Mouse (Mus musculus): ENCODE measurements at regions not wholly inside any gene's neighbourhood (a gene's known extent, or its start where the extent isn't known, plus 50 kb on each side); places are given as distances from the start of the nearest gene placed in this dataset.
A peak's percentile ranks its signal among the peaks of the same experiment; 100 is the strongest.

- no peak for DNase-seq
These were observed 511.4 kb downstream of the Cdk5rap2 start for GRCm38 (mm10) chr4:69898831-69899230.

- no peak for DNase-seq
These were observed 514.1 kb downstream of the Cdk5rap2 start for GRCm38 (mm10) chr4:69896111-69896510.

GRCm38 (mm10) chr4:69892829-69893175, 517.4 kb downstream of the Cdk5rap2 start:
- DNase-seq = no peak

- DNase-seq = no peak
These were observed 518.1 kb downstream of the Cdk5rap2 start for GRCm38 (mm10) chr4:69891898-69892828.

GRCm38 (mm10) chr4:69890655-69891054, 519.6 kb downstream of the Cdk5rap2 start:
- no peak for DNase-seq

- no peak for DNase-seq
These were observed 520.2 kb downstream of the Cdk5rap2 start for GRCm38 (mm10) chr4:69889931-69890634.

- no peak for DNase-seq
These were observed 533.5 kb downstream of the Cdk5rap2 start for GRCm38 (mm10) chr4:69876734-69877133.

- DNase-seq = no peak
These were observed 539.6 kb downstream of the Cdk5rap2 start for GRCm38 (mm10) chr4:69870638-69871037.

GRCm38 (mm10) chr4:69855001-69855400, 555.2 kb downstream of the Cdk5rap2 start:
- DNase-seq = no peak

GRCm38 (mm10) chr4:69852637-69853036, 557.6 kb downstream of the Cdk5rap2 start:
- no peak for DNase-seq

GRCm38 (mm10) chr4:69849423-69849822, 560.8 kb downstream of the Cdk5rap2 start:
- DNase-seq = no peak

GRCm38 (mm10) chr4:69839868-69840267, 570.4 kb downstream of the Cdk5rap2 start:
- no peak for DNase-seq

GRCm38 (mm10) chr4:69838940-69839339, 571.3 kb downstream of the Cdk5rap2 start:
- DNase-seq = no peak

GRCm38 (mm10) chr4:69824903-69825268, 585.4 kb downstream of the Cdk5rap2 start:
- no peak for DNase-seq

GRCm38 (mm10) chr4:69824215-69824902, 585.9 kb downstream of the Cdk5rap2 start:
- no peak for DNase-seq

- DNase-seq = peak; percentile 3
These were observed 586.8 kb downstream of the Cdk5rap2 start for GRCm38 (mm10) chr4:69823311-69823940.

GRCm38 (mm10) chr4:69818885-69819284, 591.4 kb downstream of the Cdk5rap2 start:
- DNase-seq = no peak

GRCm38 (mm10) chr4:69785481-69786050, 624.7 kb downstream of the Cdk5rap2 start:
- no peak for DNase-seq

- DNase-seq = no peak
These were observed 629.0 kb downstream of the Cdk5rap2 start for GRCm38 (mm10) chr4:69781258-69781657.

- DNase-seq = no peak
These were observed 648.4 kb downstream of the Cdk5rap2 start for GRCm38 (mm10) chr4:69761841-69762240.

GRCm38 (mm10) chr4:69759596-69759995, 650.6 kb downstream of the Cdk5rap2 start:
- no peak for DNase-seq

- peak in 1 of 2 experiments; percentile 7 for DNase-seq
These were observed 655.7 kb downstream of the Cdk5rap2 start for GRCm38 (mm10) chr4:69754567-69754966.

- DNase-seq = no peak
These were observed 657.2 kb downstream of the Cdk5rap2 start for GRCm38 (mm10) chr4:69753086-69753485.
